Comparison of ENCODE assay signal across 15 mouse cellular contexts in the genomic region with DNA sequence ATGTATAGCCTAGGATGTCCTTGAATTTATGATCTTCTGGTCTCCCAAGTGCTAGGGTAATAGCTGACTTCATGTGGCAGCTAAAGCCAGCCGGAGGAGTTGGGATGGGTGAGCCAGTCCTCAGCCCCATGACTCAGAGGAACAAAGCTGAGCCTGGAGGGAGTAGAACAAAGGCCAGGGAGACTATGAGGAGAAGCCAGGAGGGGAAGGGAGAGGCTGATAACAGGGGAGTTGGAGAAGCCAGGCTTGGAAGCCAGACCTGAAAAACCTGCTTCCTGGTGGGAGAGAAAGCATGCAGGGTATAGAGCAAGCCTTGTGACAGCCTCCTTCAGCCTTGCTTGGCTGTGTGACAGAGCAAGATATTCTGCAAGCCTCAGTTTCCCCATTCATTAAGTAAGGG. TPM values are rescaled to one million over a fixed set of nuclear protein-coding genes. Genes with fewer than 3 reads are reported as not detected.
A peak's percentile ranks its signal among the peaks of the same experiment; 100 is the strongest.
DNase-seq lines count a peak whose midpoint lies in the region; ATAC-seq and TF ChIP-seq lines count a peak whose summit lies in the region.
"Had no signal": no experiment of that assay in that cellular context is flagged by ENCODE, and none has a peak within 500 bp of the region (broad histone marks: within the 10 kb centered on the region; RNA-seq: fewer than 3 reads in every experiment).

No protein-coding gene starts in this region.

- H3K4me3 ChIP-seq in left cerebral cortex, adult 2 months = no peak overlapping the region
- H3K4me3 ChIP-seq in ES-Bruce4 (ENCODE audit: low read depth, low read length) = no peak overlapping the region
- H3K4me3 ChIP-seq in stomach, embryonic 14.5 days (ENCODE audit: low read depth, low read length) = no peak overlapping the region
- H3K4me3 ChIP-seq in kidney, adult 2 months (ENCODE audit: insufficient read depth, low read depth, low read length) = no peak overlapping the region
- no peak overlapping the region for H3K4me3 ChIP-seq in hindbrain, embryonic 10.5 days
- H3K4me3 ChIP-seq: heart, embryonic 12.5 days; midbrain, embryonic 12.5 days; neural tube, embryonic 15.5 days had no signal

- TF ChIP-seq EP300 in ES-Bruce4 (IDR thresholded peaks at IDR 0.05; ENCODE audit: insufficient read depth, low read depth, low read length) = 0 out of 2 replicates have a peak, but pooled peaks have one; percentile 52

- 68% methylated on average over 1 of the region's 1 CpGs for WGBS in stomach, embryonic 14.5 days
- 83% methylated on average over 1 of the region's 1 CpGs for WGBS in kidney, adult 2 months
- WGBS in hindbrain, embryonic 10.5 days = 70% methylated on average over 1 of the region's 1 CpGs

- no peak for TF ChIP-seq CTCF in left cerebral cortex, adult 2 months (IDR thresholded peaks at IDR 0.05)
- no peak for TF ChIP-seq CTCF in ES-Bruce4 (IDR thresholded peaks at IDR 0.05; ENCODE audit: low read depth, low read length)
- no peak for TF ChIP-seq CTCF in kidney, adult 2 months (conservative IDR thresholded peaks at IDR 0.05; ENCODE audit: insufficient read depth, insufficient read length, low read depth, low read length)

- H3K27ac ChIP-seq in left cerebral cortex, adult 2 months = peak overlapping the region; percentile 74
- 0 out of 2 replicates have a peak overlapping the region, but pooled peaks have one; percentile 8 for H3K27ac ChIP-seq in ES-Bruce4 (ENCODE audit: insufficient read depth, low read length)
- H3K27ac ChIP-seq in stomach, embryonic 14.5 days (ENCODE audit: low read length) = peak overlapping the region; percentile 62; the same call in 1 of the 2 replicates
- no peak overlapping the region for H3K27ac ChIP-seq in kidney, adult 2 months (ENCODE audit: insufficient read depth, low read depth, low read length)
- no peak overlapping the region for H3K27ac ChIP-seq in hindbrain, embryonic 10.5 days
- H3K27ac ChIP-seq: midbrain, embryonic 12.5 days; neural tube, embryonic 15.5 days had no signal

- ATAC-seq in stomach, embryonic 14.5 days (ENCODE audit: insufficient number of reproducible peaks, insufficient read depth, low FRiP score, low read depth) = peak; percentile 62; the same call in 1 of the 2 replicates

- peaks cover 23% of the 10 kb centered on the region for H3K4me1 ChIP-seq in ES-Bruce4 (ENCODE audit: control insufficient read depth, insufficient read depth, low read length)
- peaks cover 4% of the 10 kb centered on the region; the same call in 1 of the 2 replicates for H3K4me1 ChIP-seq in stomach, embryonic 14.5 days (ENCODE audit: control insufficient read depth, insufficient read depth, low read length)
- H3K4me1 ChIP-seq in kidney, adult 2 months (ENCODE audit: control insufficient read depth, insufficient read depth, low read length) = peaks cover 5% of the 10 kb centered on the region; the same call in 1 of the 2 replicates
- peaks cover 56% of the 10 kb centered on the region for H3K4me1 ChIP-seq in hindbrain, embryonic 10.5 days (replicated peaks)

- no peak for TF ChIP-seq POLR2A in ES-Bruce4 (IDR thresholded peaks at IDR 0.05; ENCODE audit: insufficient read depth, low read length)
- no peak for TF ChIP-seq POLR2A in kidney, adult 2 months (IDR thresholded peaks at IDR 0.05; ENCODE audit: low read depth, low read length)

- DNase-seq in left cerebral cortex, adult 2 months (ENCODE audit: extremely low spot score in 1 of 2, low spot score in 2 of 2) = no peak
- DNase-seq in left cerebral cortex, postnatal 25 days (ENCODE audit: low spot score in 2 of 2) = no peak
- DNase-seq in brain, adult 2 months (ENCODE audit: low read depth, low spot score) = peak; percentile 41
- no peak for DNase-seq in kidney, adult 2 months
- DNase-seq in hindbrain, embryonic 10.5 days (ENCODE audit: low spot score) = no peak
- DNase-seq: cerebellum, adult 9-10 months; embryo, embryonic 11 days; kidney, postnatal 25 days; lung, postnatal 4 days; thymus, postnatal 4 days had no signal

- H3K36me3 ChIP-seq in ES-Bruce4 (ENCODE audit: control insufficient read depth, insufficient read depth, low read length, poor library complexity, severe bottlenecking) = no peaks in the 10 kb centered on the region
- H3K36me3 ChIP-seq in stomach, embryonic 14.5 days (ENCODE audit: control insufficient read depth, insufficient read depth, low read length) = no peaks in the 10 kb centered on the region
- no peaks in the 10 kb centered on the region for H3K36me3 ChIP-seq in kidney, adult 2 months (ENCODE audit: control insufficient read depth, insufficient read depth, low read length)
- no peaks in the 10 kb centered on the region for H3K36me3 ChIP-seq in hindbrain, embryonic 10.5 days
- H3K36me3 ChIP-seq: heart, embryonic 12.5 days; midbrain, embryonic 12.5 days; neural tube, embryonic 15.5 days had no signal

- no peaks in the 10 kb centered on the region for H3K27me3 ChIP-seq in ES-Bruce4 (ENCODE audit: control insufficient read depth, insufficient read depth, low read length, poor library complexity, severe bottlenecking)
- H3K27me3 ChIP-seq in stomach, embryonic 14.5 days (ENCODE audit: control insufficient read depth, insufficient read depth, low read length) = peaks cover 12% of the 10 kb centered on the region; the same call in 1 of the 2 replicates
- H3K27me3 ChIP-seq in kidney, adult 2 months (replicated peaks; ENCODE audit: control insufficient read depth, insufficient read depth, low read length) = no peaks in the 10 kb centered on the region
- peaks cover 78% of the 10 kb centered on the region for H3K27me3 ChIP-seq in hindbrain, embryonic 10.5 days (ENCODE audit: insufficient read depth, poor library complexity, severe bottlenecking)
- H3K27me3 ChIP-seq: neural tube, embryonic 15.5 days had no signal

- intact Hi-C loops in left cerebral cortex, adult 2 months (cut with DNase I) = no loop called here
- intact Hi-C loops in left cerebral cortex, postnatal 25 days (cut with DNase I) = no loop called here

- no peak overlapping the region for H3K9ac ChIP-seq in ES-Bruce4 (ENCODE audit: low read depth, poor library complexity, severe bottlenecking)
- no peak overlapping the region for H3K9ac ChIP-seq in stomach, embryonic 14.5 days (replicated peaks; ENCODE audit: low read depth, low read length)
- H3K9ac ChIP-seq: heart, embryonic 12.5 days; midbrain, embryonic 12.5 days; neural tube, embryonic 15.5 days had no signal

- no peak overlapping the region for H3K4me2 ChIP-seq in stomach, embryonic 14.5 days (replicated peaks; ENCODE audit: low read depth, low read length)
- H3K4me2 ChIP-seq: heart, embryonic 12.5 days; midbrain, embryonic 12.5 days; neural tube, embryonic 15.5 days had no signal

- H3K9me3 ChIP-seq in ES-Bruce4 (replicated peaks; ENCODE audit: control insufficient read depth, insufficient read depth, low read length, poor library complexity, severe bottlenecking) = no peaks in the 10 kb centered on the region
- no peaks in the 10 kb centered on the region for H3K9me3 ChIP-seq in stomach, embryonic 14.5 days (ENCODE audit: control insufficient read depth, low read depth, low read length)
- no peaks in the 10 kb centered on the region for H3K9me3 ChIP-seq in hindbrain, embryonic 10.5 days
- H3K9me3 ChIP-seq: heart, embryonic 12.5 days; midbrain, embryonic 12.5 days; neural tube, embryonic 15.5 days had no signal

RNA-seq across cellular contexts. Expression of gene Rpl3, which starts 3.9 kb away (rescaled TPM):
- total RNA-seq in left cerebral cortex, adult 2 months (2021) = 100 to 1,000 TPM; 439 to 468 TPM
- 100 to 1,000 TPM; 457 to 461 TPM for total RNA-seq in left cerebral cortex, postnatal 25 days (2021)
- polyA plus RNA-seq in ES-Bruce4 (2011; ENCODE audit: insufficient read depth, insufficient read length, low read depth, missing spikeins) = 2,815 and 3,044 TPM in 2 replicates
- 1,379 and 1,439 TPM in 2 replicates for polyA plus RNA-seq in stomach, embryonic 14.5 days (2014; fragmentation: Nextera tagmentation; extraction: Ambion mirVana)
- 511 and 689 TPM in 2 replicates for polyA plus RNA-seq in kidney, adult 2 months (2012; rRNA removed)
- 806 and 957 TPM in 2 replicates for polyA plus RNA-seq in hindbrain, embryonic 10.5 days (2016; fragmentation: Nextera tagmentation; extraction: Ambion mirVana)

RNA-seq across cellular contexts. Expression of gene Syngr1, which starts 4.5 kb away (rescaled TPM):
- 100 to 1,000 TPM; 429 to 434 TPM for total RNA-seq in left cerebral cortex, adult 2 months (2021)
- 100 to 1,000 TPM; 463 to 509 TPM for total RNA-seq in left cerebral cortex, postnatal 25 days (2021)
- polyA plus RNA-seq in ES-Bruce4 (2011; ENCODE audit: insufficient read depth, insufficient read length, low read depth, missing spikeins) = 30.7 and 32.3 TPM in 2 replicates
- polyA plus RNA-seq in stomach, embryonic 14.5 days (2014; fragmentation: Nextera tagmentation; extraction: Ambion mirVana) = 32.3 and 38.8 TPM in 2 replicates
- polyA plus RNA-seq in kidney, adult 2 months (2012; rRNA removed) = 94.8 and 106 TPM in 2 replicates
- 7.6 and 7.7 TPM in 2 replicates for polyA plus RNA-seq in hindbrain, embryonic 10.5 days (2016; fragmentation: Nextera tagmentation; extraction: Ambion mirVana)

RNA-seq across cellular contexts. Expression of gene Tab1, which starts 37.3 kb away (rescaled TPM):
- 10 to 100 TPM; 23.7 to 26.4 TPM for total RNA-seq in left cerebral cortex, adult 2 months (2021)
- 10 to 100 TPM; 22.3 to 28.6 TPM for total RNA-seq in left cerebral cortex, postnatal 25 days (2021)
- polyA plus RNA-seq in ES-Bruce4 (2011; ENCODE audit: insufficient read depth, insufficient read length, low read depth, missing spikeins) = 13.5 and 15.6 TPM in 2 replicates
- polyA plus RNA-seq in stomach, embryonic 14.5 days (2014; fragmentation: Nextera tagmentation; extraction: Ambion mirVana) = 32.2 and 34.9 TPM in 2 replicates
- polyA plus RNA-seq in kidney, adult 2 months (2012; rRNA removed) = 26.7 and 28.5 TPM in 2 replicates
- 41.3 and 42.8 TPM in 2 replicates for polyA plus RNA-seq in hindbrain, embryonic 10.5 days (2016; fragmentation: Nextera tagmentation; extraction: Ambion mirVana)

Comparison
In these comparisons a context has a peak if more than half of its experiments do, and no peak if none do; other contexts are left out.
1. H3K27ac ChIP-seq: peak in left cerebral cortex, adult 2 months (single experiment), ES-Bruce4 (single experiment) and stomach, embryonic 14.5 days (single experiment); none in kidney, adult 2 months (single experiment) and hindbrain, embryonic 10.5 days (single experiment).